Mouse (Mus musculus) spleen, adult 2 months (tissue): ENCODE results near the gene Dnm1. TPM values are rescaled to one million over a fixed set of nuclear protein-coding genes. Genes with fewer than 3 reads are reported as not detected.
"Not testable (repeated sequence)": the region's sequence is repeated elsewhere in the genome, so short reads cannot be mapped to it uniquely, and the experiment has no call there.

ENCODE experiments used
- DNase-seq, 2 experiments: peaks; one replicate each; pipeline versions ENCODE4 v3.0.0 to v3.0.0-alpha.2; 2012 to 2021; ENCODE audit warnings: low spot score in 2 of 2, low read depth in 1 of 2
- H3K27ac ChIP-seq: fragments of 200-500 bp; 2 replicates; pipeline ENCODE4 v1.5.1; 2012; ENCODE audit warnings: low read length, inconsistent platforms; ENCODE audit not compliant: insufficient read depth
- H3K27me3 ChIP-seq: fragments of 200-500 bp; 2 replicates; pipeline ENCODE4 v1.6.1; 2012; ENCODE audit warnings: mild to moderate bottlenecking, moderate library complexity, low read length, inconsistent platforms; ENCODE audit not compliant: control insufficient read depth, insufficient read depth
- H3K36me3 ChIP-seq: fragments of 200-500 bp; 2 replicates; pipeline ENCODE4 v1.6.1; 2012; ENCODE audit warnings: mild to moderate bottlenecking, low read length, inconsistent platforms; ENCODE audit not compliant: control insufficient read depth, insufficient read depth
- H3K4me1 ChIP-seq: fragments of 200-500 bp; 2 replicates; pipeline ENCODE4 v1.6.1; 2011; ENCODE audit warnings: inconsistent platforms; ENCODE audit not compliant: control insufficient read depth, insufficient read depth, insufficient read length
- H3K4me3 ChIP-seq: fragments of 200-500 bp; 2 replicates; pipeline ENCODE4 v1.5.1; 2011; ENCODE audit warnings: mild to moderate bottlenecking, inconsistent platforms; ENCODE audit not compliant: insufficient read depth, insufficient read length; ENCODE audit errors: extremely low read depth
- CTCF ChIP-seq: fragments of 200-500 bp; IDR thresholded peaks from 2 replicates; pipeline ENCODE4 v1.5.1; 2011; ENCODE audit warnings: mild to moderate bottlenecking, inconsistent platforms; ENCODE audit not compliant: insufficient read depth, insufficient read length, insufficient replicate concordance; ENCODE audit errors: extremely low read depth
- POLR2A ChIP-seq: fragments of 200-500 bp; IDR thresholded peaks from 2 replicates; pipeline ENCODE4 v1.6.1; 2011; ENCODE audit warnings: low read depth, low read length, inconsistent platforms
- WGBS: fragments of 180-500 bp; shearing (Covaris S2); methylation state at CpG from one replicate; pipeline ENCODE4 v1.1.7; 2018; 5-methylcytosine and 5-hydroxymethylcytosine counted together
- polyA plus RNA-seq: library from polyadenylated mRNA; depleted of rRNA; stranded (reverse); fragments of >200 nt; gene quantifications from 2 replicates; pipeline ENCODE4 v1.2.3, GENCODE M21; 2012

The Dnm1 gene
- polyA plus RNA-seq, 1 experiment: 22.1 TPM

DNA sequence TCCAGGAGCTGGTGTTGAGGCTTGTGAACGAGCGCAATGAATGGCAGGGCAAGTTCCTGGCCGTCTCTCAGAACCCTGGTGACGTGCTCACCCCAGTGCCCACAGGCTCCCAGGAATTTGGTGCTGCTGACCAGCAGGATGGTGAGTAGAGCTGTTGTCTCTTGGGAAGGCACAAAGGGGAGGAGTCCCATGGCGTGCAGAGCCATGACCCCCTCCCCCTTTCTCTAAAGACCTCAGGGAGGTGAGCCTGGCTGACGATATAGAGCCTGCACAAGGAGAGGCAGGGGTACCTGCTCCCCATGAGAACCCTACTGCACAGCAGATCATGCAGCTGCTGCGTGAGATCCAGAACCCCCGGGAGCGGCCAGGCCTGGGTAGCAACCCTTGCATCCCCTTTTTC lies 47.0 kb downstream of the Dnm1 start:
- TF ChIP-seq CTCF (no peak), POLR2A (no peak)
- 94% methylated on average over 9 of the region's 9 CpGs for WGBS
- Histone ChIP-seq H3K4me3 (no peak overlapping the region), H3K36me3 (peaks cover 31% of the 10 kb centered on the region), H3K27ac (no peak overlapping the region), H3K4me1 (peaks cover 2% of the 10 kb centered on the region; the same call in 1 of the 2 replicates), H3K27me3 (no peaks in the 10 kb centered on the region)
- no peak for DNase-seq

DNA sequence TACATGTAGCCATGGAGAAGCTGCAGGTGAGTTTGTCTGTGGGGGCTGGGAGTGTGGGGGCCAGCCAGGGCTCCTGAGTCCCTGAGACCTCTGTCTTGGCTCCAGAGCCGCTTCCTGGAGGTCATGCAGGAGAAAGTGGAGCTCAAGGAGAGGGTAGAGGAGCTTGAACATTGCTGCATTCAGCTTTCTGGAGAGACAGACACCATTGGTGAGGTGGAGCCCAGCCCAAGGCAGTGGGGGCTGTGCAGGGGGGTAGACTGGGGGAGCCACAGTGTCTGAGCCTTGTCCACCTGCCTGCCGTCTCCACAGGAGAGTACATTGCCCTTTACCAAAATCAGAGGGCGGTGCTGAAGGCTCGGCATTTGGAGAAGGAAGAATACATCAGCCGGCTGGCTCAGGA lies 47.5 kb downstream of the Dnm1 start:
- no peak for DNase-seq
- Histone ChIP-seq H3K27ac (no peak overlapping the region), H3K27me3 (no peaks in the 10 kb centered on the region), H3K4me1 (no peaks in the 10 kb centered on the region), H3K4me3 (no peak overlapping the region), H3K36me3 (peaks cover 31% of the 10 kb centered on the region)
- 93% methylated on average over 5 of the region's 5 CpGs for whole genome bisulfite sequencing
- TF ChIP-seq POLR2A (no peak), CTCF (no peak)

DNA sequence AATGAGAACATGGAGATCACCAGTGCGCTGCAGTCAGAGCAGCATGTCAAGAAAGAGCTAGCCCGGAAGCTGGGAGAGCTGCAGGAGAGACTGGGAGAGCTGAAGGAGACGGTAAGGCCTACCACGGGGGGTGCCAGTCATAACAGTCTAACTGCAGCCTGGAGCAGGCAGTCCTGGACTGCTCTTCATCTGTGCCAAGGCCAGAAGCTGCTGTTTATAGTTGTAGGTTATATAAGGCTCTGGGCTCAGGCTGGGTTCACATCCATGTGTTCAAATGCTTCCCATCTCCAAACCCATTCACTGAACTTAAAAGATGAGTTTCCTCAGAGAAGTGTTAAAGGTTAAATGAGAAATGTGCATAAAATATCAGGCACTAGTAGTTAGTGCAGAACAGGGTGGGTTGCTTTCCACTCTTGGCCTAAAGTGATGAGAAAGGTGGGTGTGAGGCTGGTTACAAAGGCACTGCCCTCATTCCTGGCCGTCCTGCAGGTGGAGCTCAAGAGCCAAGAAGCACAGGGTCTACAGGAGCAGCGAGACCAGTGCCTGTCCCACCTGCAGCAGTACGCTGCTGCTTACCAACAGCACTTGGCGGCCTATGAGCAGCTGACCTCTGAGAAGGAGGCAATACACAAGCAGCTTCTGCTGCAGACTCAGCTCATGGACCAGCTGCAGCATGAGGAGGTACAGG lies 48.8 kb downstream of the Dnm1 start:
- Histone ChIP-seq H3K27me3 (no peaks in the 10 kb centered on the region), H3K4me1 (no peaks in the 10 kb centered on the region), H3K36me3 (peaks cover 36% of the 10 kb centered on the region), H3K27ac (no peak overlapping the region), H3K4me3 (no peak overlapping the region)
- TF ChIP-seq CTCF (peak; percentile 62; the same call in 1 of the 2 replicates), POLR2A (no peak)
- WGBS: 71% methylated on average over 8 of the region's 8 CpGs
- DNase-seq: peak; percentile 11 to 45

- H3K4me3 ChIP-seq: no peak overlapping the region
- TF ChIP-seq CTCF: 0 out of 2 replicates have a peak, but pooled peaks have one; percentile 6
- TF ChIP-seq POLR2A: no peak
- no peaks in the 10 kb centered on the region for H3K27me3 ChIP-seq
- H3K27ac ChIP-seq: no peak overlapping the region
- H3K4me1 ChIP-seq: no peaks in the 10 kb centered on the region
- WGBS: 96% methylated on average over 10 of the region's 10 CpGs
- no peak for DNase-seq
- H3K36me3 ChIP-seq: peaks cover 48% of the 10 kb centered on the region
Measured at GRCm38 (mm10) chr2:32302952-32303351, 50.2 kb downstream of the Dnm1 start.

DNA sequence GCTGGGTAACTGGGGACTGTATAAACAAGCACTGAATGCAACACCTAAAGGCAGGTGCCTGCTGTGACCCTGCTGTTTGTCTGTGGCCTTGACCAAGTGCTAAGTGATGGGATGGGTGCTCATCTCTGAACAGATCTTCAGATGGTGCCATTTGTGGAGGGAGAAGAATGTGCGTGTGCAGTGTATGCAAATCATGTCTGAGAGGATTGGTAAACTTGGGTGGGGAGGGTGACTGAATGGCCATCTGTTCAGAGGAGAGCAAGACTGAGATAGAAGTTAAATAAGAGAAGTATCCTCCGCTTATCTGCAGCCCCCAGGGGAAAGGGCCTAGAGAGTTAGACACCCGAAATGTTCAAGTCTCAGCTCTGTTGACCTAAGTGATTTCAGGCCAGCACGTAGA lies 53.7 kb downstream of the Dnm1 start:
- Histone ChIP-seq H3K27ac (no peak overlapping the region), H3K4me1 (no peaks in the 10 kb centered on the region), H3K36me3 (peaks cover 42% of the 10 kb centered on the region), H3K27me3 (no peaks in the 10 kb centered on the region), H3K4me3 (no peak overlapping the region)
- 91% methylated on average over 4 of the region's 4 CpGs for WGBS
- TF ChIP-seq CTCF (no peak), POLR2A (no peak)
- DNase-seq: no peak

GRCm38 (mm10) chr2:32295842-32296241 lies 57.3 kb downstream of the Dnm1 start:
- not testable (repeated sequence) for H3K27me3 ChIP-seq, DNase-seq, H3K4me3 ChIP-seq, H3K27ac ChIP-seq, H3K4me1 ChIP-seq
- H3K36me3 ChIP-seq: peaks cover 27% of the 10 kb centered on the region
- 84% methylated on average over 2 of the region's 2 CpGs for WGBS

GRCm38 (mm10) chr2:32295285-32295684 lies 57.9 kb downstream of the Dnm1 start:
- WGBS: 95% methylated on average over 3 of the region's 3 CpGs
- Histone ChIP-seq H3K4me1 (no peaks in the 10 kb centered on the region), H3K27ac (no peak overlapping the region), H3K36me3 (peaks cover 27% of the 10 kb centered on the region), H3K27me3 (no peaks in the 10 kb centered on the region), H3K4me3 (no peak overlapping the region)
- TF ChIP-seq CTCF (no peak), POLR2A (no peak)
- no peak for DNase-seq
